Mouse (Mus musculus) adrenal gland, adult (tissue): ENCODE data around the gene Gm15114.
"Not testable (repeated sequence)": the region's sequence is repeated elsewhere in the genome, so short reads cannot be mapped to it uniquely, and the experiment has no call there.

Source experiments
- DNase-seq, 2 experiments: peaks; one replicate each; pipeline ENCODE4 v3.0.0; 2022 to 2023; ENCODE audit warnings: low spot score in 1 of 2; ENCODE audit not compliant: inconsistent age in 2 of 2

Gm15114 gene

DNA sequence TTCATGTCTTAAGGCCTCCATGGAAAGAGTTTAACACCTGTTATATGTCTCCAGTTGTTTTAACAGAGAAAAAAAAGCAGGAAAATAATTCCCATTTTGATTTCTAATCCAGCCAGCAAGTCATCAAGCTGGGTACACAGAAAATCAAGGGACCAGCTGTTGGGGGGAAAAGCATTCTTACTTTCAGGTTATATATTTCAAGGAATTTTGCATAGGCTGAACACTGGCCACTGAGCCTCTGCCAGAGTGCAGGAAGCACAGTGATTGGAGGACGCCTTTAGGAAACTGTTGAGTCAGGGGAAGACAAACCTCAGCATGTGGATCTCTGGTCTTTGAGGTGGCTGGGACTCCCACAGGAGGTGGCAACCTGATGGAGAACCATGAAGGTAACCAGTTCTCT, at the start of gene Gm15114:
TSS of gene Gm15114 (plus strand) at position 301 of the 400 bp plus-strand sequence.
- not testable (repeated sequence) for DNase-seq
